Mouse (Mus musculus) mouse embryonic stem cell (cell line): ENCODE data around the gene Steap4.
"Not testable (repeated sequence)": the region's sequence is repeated elsewhere in the genome, so short reads cannot be mapped to it uniquely, and the experiment has no call there.

Source experiments
- in situ Hi-C, 2 experiments: fragments of 300-500 bp; cut with MboI; formaldehyde crosslinking; loops; 1 replicate in 1 of 2; 3 replicates in 1 of 2; pipeline ENCODE4 v1.14.3; 2019 to 2020; ENCODE audit warnings: low sequenced_read_pairs in 2 of 2, low pct_unique_long_range_greater_than_20kb in 1 of 2, mixed read lengths in 1 of 2; ENCODE audit not compliant: unreplicated experiment in 1 of 2

Gene Steap4

GRCm38 (mm10) chr5:7960176-7960575, at the start of gene Steap4:
Gene Steap4, plus strand, starts transcription at chr5:7960457.
- in situ Hi-C loops = no loop called here

GRCm38 (mm10) chr5:7911975-7912374, 48.3 kb upstream of the Steap4 start:
- in situ Hi-C loops = no loop called here

GRCm38 (mm10) chr5:7917501-7918295, 42.6 kb upstream of the Steap4 start:
- in situ Hi-C loops = no loop called here

- in situ Hi-C loops = no loop called here
These were observed 42.0 kb upstream of the Steap4 start for GRCm38 (mm10) chr5:7918296-7918579.

GRCm38 (mm10) chr5:7919681-7920080, 40.6 kb upstream of the Steap4 start:
- in situ Hi-C loops = no loop called here

- in situ Hi-C loops = no loop called here
These were observed 37.5 kb upstream of the Steap4 start for GRCm38 (mm10) chr5:7922751-7923150.

GRCm38 (mm10) chr5:7923666-7924065, 36.6 kb upstream of the Steap4 start:
- in situ Hi-C loops = no loop called here

GRCm38 (mm10) chr5:7932234-7933221, 27.7 kb upstream of the Steap4 start:
- in situ Hi-C loops = no loop called here

- in situ Hi-C loops = not testable (repeated sequence)
These were observed 26.8 kb upstream of the Steap4 start for GRCm38 (mm10) chr5:7933495-7933894.

- in situ Hi-C loops = no loop called here
These were observed 26.2 kb upstream of the Steap4 start for GRCm38 (mm10) chr5:7933933-7934675.

GRCm38 (mm10) chr5:7954838-7955237, 5.4 kb upstream of the Steap4 start:
- in situ Hi-C loops = no loop called here

- in situ Hi-C loops = no loop called here
These were observed 4.8 kb upstream of the Steap4 start for GRCm38 (mm10) chr5:7955371-7955966.

GRCm38 (mm10) chr5:7958061-7958460, 2.2 kb upstream of the Steap4 start:
- in situ Hi-C loops = no loop called here

- in situ Hi-C loops = no loop called here
These were observed 971 bp upstream of the Steap4 start for GRCm38 (mm10) chr5:7959286-7959685.

GRCm38 (mm10) chr5:7961113-7961512, 856 bp downstream of the Steap4 start:
- in situ Hi-C loops = no loop called here

- in situ Hi-C loops = no loop called here
These were observed 5.0 kb downstream of the Steap4 start for GRCm38 (mm10) chr5:7965281-7965680.

- in situ Hi-C loops = no loop called here
These were observed 7.9 kb downstream of the Steap4 start for GRCm38 (mm10) chr5:7968152-7968551.

GRCm38 (mm10) chr5:7972266-7972665, 12.0 kb downstream of the Steap4 start:
- in situ Hi-C loops = no loop called here
